Mouse (Mus musculus) spleen, adult 2 months (tissue): ENCODE measurements around the gene Ncor1. TPM values are rescaled to one million over a fixed set of nuclear protein-coding genes. Genes with fewer than 3 reads are reported as not detected.

ENCODE experiments used
- DNase-seq, 2 experiments: peaks; one replicate each; pipeline versions ENCODE4 v3.0.0 to v3.0.0-alpha.2; 2012 to 2021; ENCODE audit warnings: low spot score in 2 of 2, low read depth in 1 of 2
- H3K27ac ChIP-seq: fragments of 200-500 bp; 2 replicates; pipeline ENCODE4 v1.5.1; 2012; ENCODE audit warnings: low read length, inconsistent platforms; ENCODE audit not compliant: insufficient read depth
- H3K27me3 ChIP-seq: fragments of 200-500 bp; 2 replicates; pipeline ENCODE4 v1.6.1; 2012; ENCODE audit warnings: mild to moderate bottlenecking, moderate library complexity, low read length, inconsistent platforms; ENCODE audit not compliant: control insufficient read depth, insufficient read depth
- H3K36me3 ChIP-seq: fragments of 200-500 bp; 2 replicates; pipeline ENCODE4 v1.6.1; 2012; ENCODE audit warnings: mild to moderate bottlenecking, low read length, inconsistent platforms; ENCODE audit not compliant: control insufficient read depth, insufficient read depth
- H3K4me1 ChIP-seq: fragments of 200-500 bp; 2 replicates; pipeline ENCODE4 v1.6.1; 2011; ENCODE audit warnings: inconsistent platforms; ENCODE audit not compliant: control insufficient read depth, insufficient read depth, insufficient read length
- H3K4me3 ChIP-seq: fragments of 200-500 bp; 2 replicates; pipeline ENCODE4 v1.5.1; 2011; ENCODE audit warnings: mild to moderate bottlenecking, inconsistent platforms; ENCODE audit not compliant: insufficient read depth, insufficient read length; ENCODE audit errors: extremely low read depth
- CTCF ChIP-seq: fragments of 200-500 bp; IDR thresholded peaks from 2 replicates; pipeline ENCODE4 v1.5.1; 2011; ENCODE audit warnings: mild to moderate bottlenecking, inconsistent platforms; ENCODE audit not compliant: insufficient read depth, insufficient read length, insufficient replicate concordance; ENCODE audit errors: extremely low read depth
- POLR2A ChIP-seq: fragments of 200-500 bp; IDR thresholded peaks from 2 replicates; pipeline ENCODE4 v1.6.1; 2011; ENCODE audit warnings: low read depth, low read length, inconsistent platforms
- WGBS: fragments of 180-500 bp; shearing (Covaris S2); methylation state at CpG from one replicate; pipeline ENCODE4 v1.1.7; 2018; 5-methylcytosine and 5-hydroxymethylcytosine counted together
- polyA plus RNA-seq: library from polyadenylated mRNA; depleted of rRNA; stranded (reverse); fragments of >200 nt; gene quantifications from 2 replicates; pipeline ENCODE4 v1.2.3, GENCODE M21; 2012

Gene Ncor1
- polyA plus RNA-seq, 1 experiment: 84.5 TPM

- Histone ChIP-seq H3K4me3 (no peak overlapping the region), H3K27ac (peak overlapping the region; percentile 88), H3K36me3 (no peaks in the 10 kb centered on the region), H3K4me1 (peaks cover 10% of the 10 kb centered on the region; the same call in 1 of the 2 replicates), H3K27me3 (no peaks in the 10 kb centered on the region)
- TF ChIP-seq POLR2A (no peak), CTCF (no peak)
- WGBS: 15% methylated on average over 6 of the region's 6 CpGs
- DNase-seq: peak; percentile 28 to 48
Measured at GRCm38 (mm10) chr11:62494754-62495275, 36.5 kb upstream of the Ncor1 start.

DNA sequence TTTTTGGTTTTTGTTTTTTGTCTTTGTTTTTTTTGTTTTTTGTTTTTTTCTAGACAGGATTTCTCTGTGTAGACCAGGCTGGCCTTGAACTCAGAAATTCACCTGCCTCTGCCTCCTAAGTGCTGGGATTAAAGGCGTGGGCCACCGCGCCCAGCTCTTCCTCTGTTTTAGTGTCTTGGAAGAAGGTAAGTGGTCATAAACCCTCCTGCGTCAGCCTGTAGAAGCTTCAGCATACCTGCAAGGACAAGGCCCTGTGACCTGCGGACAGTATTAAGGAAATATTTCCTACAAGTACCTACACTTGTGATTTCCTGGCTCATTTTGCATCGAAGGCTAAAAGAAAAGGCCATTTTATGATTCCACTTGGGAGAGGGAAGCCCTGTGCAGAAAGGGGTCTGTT is 35.4 kb upstream of the Ncor1 start:
- H3K36me3 ChIP-seq: no peaks in the 10 kb centered on the region
- no peak overlapping the region for H3K4me3 ChIP-seq
- no peak overlapping the region for H3K27ac ChIP-seq
- WGBS: 94% methylated on average over 6 of the region's 6 CpGs
- TF ChIP-seq POLR2A (no peak), CTCF (no peak)
- H3K4me1 ChIP-seq: peaks cover 10% of the 10 kb centered on the region; the same call in 1 of the 2 replicates
- DNase-seq: no peak
- H3K27me3 ChIP-seq: no peaks in the 10 kb centered on the region

- DNase-seq: no peak
- no peak overlapping the region for H3K27ac ChIP-seq
- no peak overlapping the region for H3K4me3 ChIP-seq
- 92% methylated on average over 10 of the region's 10 CpGs for WGBS
- peaks cover under 1% of the 10 kb centered on the region; the same call in 1 of the 2 replicates for H3K4me1 ChIP-seq
- H3K36me3 ChIP-seq: no peaks in the 10 kb centered on the region
- TF ChIP-seq CTCF: no peak
- TF ChIP-seq POLR2A: no peak
- H3K27me3 ChIP-seq: no peaks in the 10 kb centered on the region
Measured at GRCm38 (mm10) chr11:62487540-62488350, 29.4 kb upstream of the Ncor1 start.

DNA sequence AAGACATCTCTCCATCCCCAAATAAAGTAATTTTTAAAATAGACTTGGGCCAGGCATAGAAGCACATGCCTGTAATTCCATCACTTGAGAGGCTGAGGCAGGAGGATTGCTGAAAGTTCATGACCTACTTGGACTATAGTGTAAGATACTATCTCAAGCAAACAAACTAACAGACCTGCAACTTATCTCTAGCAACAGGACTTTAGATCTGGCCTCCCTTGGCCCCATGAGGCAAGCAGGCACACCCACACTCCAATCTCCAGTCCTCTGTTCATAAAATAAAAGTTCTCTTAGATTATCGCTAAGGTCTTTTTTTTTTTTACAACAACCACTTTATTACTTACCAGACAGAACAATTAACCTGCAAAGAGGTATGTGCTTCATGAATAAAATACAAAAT is 28.6 kb upstream of the Ncor1 start:
- 88% methylated on average over 1 of the region's 1 CpGs for WGBS
- Histone ChIP-seq H3K27me3 (no peaks in the 10 kb centered on the region), H3K36me3 (no peaks in the 10 kb centered on the region), H3K4me1 (no peaks in the 10 kb centered on the region; the same call in 1 of the 2 replicates), H3K4me3 (no peak overlapping the region), H3K27ac (no peak overlapping the region)
- TF ChIP-seq CTCF (no peak), POLR2A (no peak)
- DNase-seq: no peak

DNA sequence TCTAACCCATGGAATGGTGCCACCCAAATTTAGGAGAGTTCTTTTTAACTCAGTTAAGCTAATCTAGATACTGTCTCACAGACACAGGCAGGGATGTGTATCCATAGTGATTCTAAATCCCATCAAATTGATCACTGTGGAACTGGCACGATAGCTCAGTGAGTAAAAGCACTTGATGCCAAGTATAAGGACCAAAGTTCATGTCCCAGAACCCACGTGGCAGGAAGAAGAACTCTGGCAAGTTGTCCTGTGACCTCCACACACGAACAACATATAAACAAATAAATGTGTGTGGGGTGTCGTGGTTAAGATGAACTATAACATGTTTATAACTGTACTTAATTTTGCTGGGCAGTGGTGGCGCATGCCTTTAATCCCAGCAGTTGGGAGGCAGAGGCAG is 21.2 kb upstream of the Ncor1 start:
- Histone ChIP-seq H3K27me3 (no peaks in the 10 kb centered on the region), H3K4me1 (no peaks in the 10 kb centered on the region), H3K4me3 (no peak overlapping the region), H3K36me3 (no peaks in the 10 kb centered on the region), H3K27ac (no peak overlapping the region)
- no peak for TF ChIP-seq POLR2A
- WGBS: 85% methylated on average over 5 of the region's 5 CpGs
- no peak for DNase-seq

DNA sequence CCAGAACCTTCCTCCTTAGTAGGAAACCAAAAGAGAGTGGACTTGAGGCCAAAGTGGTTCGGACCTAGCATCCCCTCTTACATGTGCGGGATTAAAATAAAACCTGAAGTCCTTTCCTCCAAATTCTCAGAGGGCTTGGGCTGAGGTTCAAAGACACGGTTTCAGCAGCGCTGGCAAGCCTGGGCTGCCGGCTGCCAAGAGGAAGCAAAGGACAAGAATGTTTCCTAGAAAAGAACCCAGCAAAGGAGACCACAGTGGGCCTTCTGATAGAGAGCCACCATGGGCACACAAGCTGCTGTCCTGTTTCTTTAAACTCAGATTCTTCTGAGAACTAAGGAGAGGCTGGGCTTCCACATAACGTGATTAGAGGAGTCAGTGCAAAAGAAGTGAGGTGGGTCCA is 20.6 kb upstream of the Ncor1 start:
- TF ChIP-seq CTCF (no peak), POLR2A (no peak)
- Histone ChIP-seq H3K27me3 (no peaks in the 10 kb centered on the region), H3K4me1 (no peaks in the 10 kb centered on the region), H3K4me3 (no peak overlapping the region), H3K27ac (no peak overlapping the region), H3K36me3 (no peaks in the 10 kb centered on the region)
- 20% methylated on average over 6 of the region's 6 CpGs for WGBS
- DNase-seq: no peak

- Histone ChIP-seq H3K36me3 (no peaks in the 10 kb centered on the region), H3K27me3 (no peaks in the 10 kb centered on the region), H3K4me3 (no peak overlapping the region), H3K27ac (no peak overlapping the region), H3K4me1 (no peaks in the 10 kb centered on the region)
- TF ChIP-seq POLR2A (no peak), CTCF (no peak)
- 95% methylated on average over 4 of the region's 4 CpGs for WGBS
- no peak for DNase-seq
Measured at GRCm38 (mm10) chr11:62476156-62476555, 17.8 kb upstream of the Ncor1 start.
